Mouse (Mus musculus) heart, adult 2 months (tissue): Measurements from ENCODE around the gene Mark4. TPM values are rescaled to one million over a fixed set of nuclear protein-coding genes. Genes with fewer than 3 reads are reported as not detected.

ENCODE experiments used
- DNase-seq, 2 experiments: peaks; one replicate each; pipeline ENCODE4 v3.0.0; 2021
- H3K27ac ChIP-seq: fragments of 200-600 bp; 2 replicates; pipeline ENCODE4 v1.8.1; 2022
- H3K27me3 ChIP-seq: fragments of 200-500 bp; 2 replicates; pipeline ENCODE4 v1.6.1; 2012; ENCODE audit warnings: mild to moderate bottlenecking, low read length, inconsistent platforms, mixed read lengths; ENCODE audit not compliant: control insufficient read depth, insufficient read depth
- H3K36me3 ChIP-seq: fragments of 200-500 bp; 2 replicates; pipeline ENCODE4 v1.6.1; 2012; ENCODE audit warnings: low read length, inconsistent platforms; ENCODE audit not compliant: control insufficient read depth, insufficient read depth
- H3K4me1 ChIP-seq: fragments of 200-500 bp; 2 replicates; pipeline ENCODE4 v1.6.1; 2011; ENCODE audit warnings: low read length; ENCODE audit not compliant: control insufficient read depth, insufficient read depth
- H3K4me3 ChIP-seq: fragments of 200-600 bp; 2 replicates; pipeline ENCODE4 v1.8.1; 2022
- H3K79me2 ChIP-seq: fragments of 200-500 bp; replicated peaks from 2 replicates; pipeline ENCODE4 v1.6.1; 2012; ENCODE audit warnings: mild to moderate bottlenecking, inconsistent platforms, low read length, moderate library complexity, mixed read lengths; ENCODE audit not compliant: control insufficient read depth, insufficient read depth
- H3K9ac ChIP-seq: fragments of 200-500 bp; 2 replicates; pipeline ENCODE4 v1.6.1; 2012; ENCODE audit warnings: low read depth, mild to moderate bottlenecking, control low read depth, inconsistent platforms, low read length, mixed read lengths
- CTCF ChIP-seq: fragments of 200-600 bp; IDR thresholded peaks from 2 replicates; pipeline ENCODE4 v1.8.1; 2022; ENCODE audit warnings: antibody characterized with exemption, mild to moderate bottlenecking, moderate library complexity
- EP300 ChIP-seq: fragments of 200-500 bp; IDR thresholded peaks from 2 replicates; pipeline ENCODE4 v1.6.1; 2011; ENCODE audit warnings: low read depth, low read length, control low read depth; ENCODE audit not compliant: insufficient read depth
- POLR2A ChIP-seq: fragments of 200-500 bp; IDR thresholded peaks from 2 replicates; pipeline ENCODE4 v1.6.1; 2011; ENCODE audit warnings: mild to moderate bottlenecking, low read depth, low read length, control low read depth; ENCODE audit not compliant: insufficient read depth
- WGBS: fragments of 180-500 bp; shearing (Covaris S2); methylation state at CpG from one replicate; pipeline ENCODE4 v1.1.7; 2018; 5-methylcytosine and 5-hydroxymethylcytosine counted together
- intact Hi-C: fragments of 180-260 bp; cut with DNase I; formaldehyde crosslinking; loops from one replicate; pipeline ENCODE4 v1.15.1; 2025
- polyA plus RNA-seq: library from polyadenylated mRNA; depleted of rRNA; stranded (reverse); fragments of >200 nt; gene quantifications from 2 replicates; pipeline ENCODE4 v1.2.3, GENCODE M21; 2012
- total RNA-seq, 2 experiments: library from RNA; stranded (reverse); gene quantifications; 2 replicates each; pipeline ENCODE4 v1.2.3; 2021

The Mark4 gene
- total and polyA plus RNA-seq, 3 experiments: 11.8 to 27.2 (median 22.4) TPM

- H3K4me3 ChIP-seq: no peak overlapping the region
- H3K27ac ChIP-seq: no peak overlapping the region
- H3K36me3 ChIP-seq: no peaks in the 10 kb centered on the region
- H3K4me1 ChIP-seq: no peaks in the 10 kb centered on the region
- TF ChIP-seq EP300 (no peak), POLR2A (no peak), CTCF (no peak)
- no peak for DNase-seq
- intact Hi-C loops: no loop called here
- 77% methylated on average over 3 of the region's 3 CpGs for WGBS
- H3K27me3 ChIP-seq: no peaks in the 10 kb centered on the region; the same call in 1 of the 2 replicates
- H3K9ac ChIP-seq: no peak overlapping the region
- no peaks in the 10 kb centered on the region for H3K79me2 ChIP-seq
Observed at GRCm38 (mm10) chr7:19423083-19423482, 35.5 kb downstream of the Mark4 start.

DNA sequence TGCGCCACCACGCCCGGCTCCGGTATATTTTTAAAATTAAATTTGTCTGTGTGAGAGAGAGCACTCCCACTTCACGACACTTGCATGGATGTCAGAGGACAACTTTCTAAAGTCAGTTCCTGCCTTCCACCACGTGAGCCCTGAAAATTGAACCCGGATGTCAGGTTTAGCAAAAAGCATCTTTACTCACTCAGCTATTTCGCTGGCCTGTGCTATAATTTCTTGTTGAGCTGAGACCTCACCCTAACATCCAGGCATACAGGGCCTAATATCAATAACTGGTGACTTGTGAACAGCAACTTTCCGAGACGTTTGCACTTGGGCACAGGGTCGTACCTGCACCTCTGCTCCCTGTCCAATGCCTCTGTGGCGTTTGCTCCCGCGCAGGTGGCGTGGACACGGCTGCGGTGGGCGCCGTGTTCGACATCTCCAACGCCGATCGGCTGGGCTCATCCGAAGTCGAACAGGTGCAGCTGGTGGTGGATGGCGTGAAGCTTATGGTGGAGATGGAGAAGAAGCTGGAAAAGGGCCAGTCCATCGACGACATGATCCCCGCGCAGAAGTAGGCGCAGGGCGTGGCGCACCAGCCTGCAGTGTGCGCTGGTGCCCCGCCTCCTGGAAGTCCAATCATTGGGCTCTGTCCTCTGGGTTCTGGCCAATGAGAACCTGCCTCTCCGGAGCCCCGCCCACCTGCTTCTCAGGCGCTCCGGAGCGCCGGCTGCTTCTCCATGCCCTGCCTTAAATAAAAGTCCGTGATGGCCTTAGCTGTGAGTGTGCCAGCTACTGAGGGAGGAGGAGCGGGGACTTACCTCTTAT lies 37.6 kb downstream of the Mark4 start:
- H3K79me2 ChIP-seq: no peaks in the 10 kb centered on the region
- H3K9ac ChIP-seq: no peak overlapping the region
- no peaks in the 10 kb centered on the region; the same call in 1 of the 2 replicates for H3K27me3 ChIP-seq
- WGBS: 15% methylated on average over 43 of the region's 43 CpGs
- TF ChIP-seq EP300 (0 out of 2 replicates have a peak, but pooled peaks have one; percentile 18), CTCF (no peak)
- peak overlapping the region; percentile 27; the same call in 1 of the 2 replicates for H3K4me3 ChIP-seq
- intact Hi-C loops: no loop called here
- no peaks in the 10 kb centered on the region for H3K36me3 ChIP-seq
- peak; percentile 79 to 89 for DNase-seq
- H3K4me1 ChIP-seq: no peaks in the 10 kb centered on the region
- no peak overlapping the region for H3K27ac ChIP-seq

GRCm38 (mm10) chr7:19420121-19420520 lies 38.5 kb downstream of the Mark4 start:
- Histone ChIP-seq H3K27ac (no peak overlapping the region), H3K4me3 (no peak overlapping the region), H3K9ac (no peak overlapping the region), H3K79me2 (no peaks in the 10 kb centered on the region), H3K36me3 (no peaks in the 10 kb centered on the region), H3K4me1 (no peaks in the 10 kb centered on the region), H3K27me3 (no peaks in the 10 kb centered on the region; the same call in 1 of the 2 replicates)
- intact Hi-C loops: no loop called here
- 19% methylated on average over 28 of the region's 28 CpGs for WGBS
- DNase-seq: no peak
- TF ChIP-seq CTCF (no peak), EP300 (no peak), POLR2A (no peak)

- H3K27ac ChIP-seq: no peak overlapping the region
- no peaks in the 10 kb centered on the region; the same call in 1 of the 2 replicates for H3K27me3 ChIP-seq
- 46% methylated on average over 15 of the region's 15 CpGs for WGBS
- no peaks in the 10 kb centered on the region for H3K36me3 ChIP-seq
- intact Hi-C loops: no loop called here
- no peak overlapping the region for H3K9ac ChIP-seq
- H3K79me2 ChIP-seq: no peaks in the 10 kb centered on the region
- no peak for TF ChIP-seq EP300
- TF ChIP-seq POLR2A: no peak; the same call in 1 of the 2 replicates
- no peak for TF ChIP-seq CTCF
- no peaks in the 10 kb centered on the region for H3K4me1 ChIP-seq
- no peak overlapping the region for H3K4me3 ChIP-seq
- no peak for DNase-seq
Observed at GRCm38 (mm10) chr7:19416590-19416989, 42.0 kb downstream of the Mark4 start.

DNA sequence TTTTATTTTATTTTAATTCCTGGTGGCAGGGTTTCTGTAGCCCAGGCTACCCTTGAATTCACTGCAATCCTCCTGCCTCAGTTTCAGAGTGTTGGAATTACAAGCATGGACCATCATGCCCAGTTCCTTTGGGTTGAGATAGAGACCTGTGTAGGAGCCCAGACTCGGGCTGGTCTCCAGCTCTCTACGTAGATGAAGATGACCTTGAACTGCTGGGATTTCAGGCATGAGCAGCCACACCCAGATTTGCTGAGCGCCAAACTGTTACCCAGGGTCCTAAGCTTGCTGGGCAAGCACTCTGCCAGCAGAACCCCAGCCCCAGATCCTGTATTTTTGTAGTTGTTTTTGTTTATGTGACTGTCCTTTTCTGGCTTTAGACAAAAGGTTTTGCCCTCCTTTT lies 45.1 kb downstream of the Mark4 start:
- Histone ChIP-seq H3K27me3 (no peaks in the 10 kb centered on the region), H3K9ac (no peak overlapping the region), H3K79me2 (no peaks in the 10 kb centered on the region), H3K36me3 (no peaks in the 10 kb centered on the region), H3K4me3 (no peak overlapping the region), H3K4me1 (peaks cover 2% of the 10 kb centered on the region; the same call in 1 of the 2 replicates), H3K27ac (no peak overlapping the region; the same call in 1 of the 2 replicates)
- TF ChIP-seq EP300 (no peak), POLR2A (no peak), CTCF (no peak)
- intact Hi-C loops: no loop called here
- DNase-seq: no peak
- WGBS: 53% methylated on average over 3 of the region's 3 CpGs

- intact Hi-C loops: no loop called here
- Histone ChIP-seq H3K4me3 (peak overlapping the region; percentile 55), H3K36me3 (no peaks in the 10 kb centered on the region), H3K4me1 (peaks cover 2% of the 10 kb centered on the region; the same call in 1 of the 2 replicates), H3K27ac (peak overlapping the region; percentile 91), H3K9ac (peak overlapping the region; percentile 87), H3K27me3 (no peaks in the 10 kb centered on the region), H3K79me2 (no peaks in the 10 kb centered on the region)
- peak in 1 of 2 experiments; percentile 47 for DNase-seq
- WGBS: 51% methylated on average over 5 of the region's 5 CpGs
- TF ChIP-seq POLR2A (no peak), EP300 (no peak)
Observed at GRCm38 (mm10) chr7:19411783-19412182, 46.8 kb downstream of the Mark4 start.
